Mouse (Mus musculus) lung, embryonic 14.5 days (tissue): Measurements from ENCODE around the gene Gm9837. TPM values are rescaled to one million over a fixed set of nuclear protein-coding genes. Genes with fewer than 3 reads are reported as not detected.

Experiments
- ATAC-seq: fragments of 200-750 bp; cut with Nextera tagmentation; 2 replicates; pipeline ENCODE4 v1.8.0; 2017; ENCODE audit warnings: mild to moderate bottlenecking, moderate TSS enrichment, moderate library complexity; ENCODE audit not compliant: insufficient read depth
- DNase-seq: peaks from one replicate; pipeline ENCODE4 v3.0.0-alpha.2; 2015
- H3K27ac ChIP-seq: fragments of 300-500 bp; sonication (generic); 2 replicates; pipeline ENCODE4 v1.5.1; 2014; ENCODE audit warnings: low read depth, mild to moderate bottlenecking, moderate library complexity
- H3K27me3 ChIP-seq: fragments of 300-500 bp; sonication (generic); 2 replicates; pipeline ENCODE4 v1.6.1; 2014; ENCODE audit warnings: low read length, control low read depth; ENCODE audit not compliant: insufficient read depth
- H3K36me3 ChIP-seq: fragments of 300-500 bp; sonication (generic); 2 replicates; pipeline ENCODE4 v1.6.1; 2014; ENCODE audit warnings: control low read depth; ENCODE audit not compliant: insufficient read depth
- H3K4me1 ChIP-seq: fragments of 300-500 bp; sonication (generic); 2 replicates; pipeline ENCODE4 v1.6.1; 2014; ENCODE audit warnings: antibody characterized with exemption, control low read depth; ENCODE audit not compliant: insufficient read depth
- H3K4me2 ChIP-seq: fragments of 300-500 bp; sonication (generic); 2 replicates; pipeline ENCODE4 v1.6.1; 2014; ENCODE audit warnings: mild to moderate bottlenecking
- H3K4me3 ChIP-seq: fragments of 300-500 bp; sonication (generic); 2 replicates; pipeline ENCODE4 v1.5.1; 2014; ENCODE audit warnings: low read depth, low read length
- H3K9ac ChIP-seq: fragments of 300-500 bp; sonication (generic); 2 replicates; pipeline ENCODE4 v1.6.1; 2014
- H3K9me3 ChIP-seq: fragments of 300-500 bp; sonication (generic); 2 replicates; pipeline ENCODE4 v1.6.1; 2016; ENCODE audit warnings: low read depth, low read length, control low read depth
- CTCF ChIP-seq: IDR thresholded peaks from 2 replicates; pipeline ENCODE4 v1.5.1; 2016; ENCODE audit warnings: antibody characterized with exemption, low read depth
- WGBS: fragments of 180-500 bp; shearing (Covaris S2); extraction: QIAGEN DNeasy Blood & Tissue Kit; methylation state at CpG from one replicate; pipeline ENCODE4 v1.1.7; 2014; 5-methylcytosine and 5-hydroxymethylcytosine counted together
- polyA plus RNA-seq: library from polyadenylated mRNA; unstranded; fragments of >200 nt; fragmentation: Nextera tagmentation; extraction: Ambion mirVana; gene quantifications from 2 replicates; pipeline ENCODE4 v1.2.1, GENCODE M21; 2014

Gm9837 gene
- polyA plus RNA-seq, result not detected in 2 replicates

DNA sequence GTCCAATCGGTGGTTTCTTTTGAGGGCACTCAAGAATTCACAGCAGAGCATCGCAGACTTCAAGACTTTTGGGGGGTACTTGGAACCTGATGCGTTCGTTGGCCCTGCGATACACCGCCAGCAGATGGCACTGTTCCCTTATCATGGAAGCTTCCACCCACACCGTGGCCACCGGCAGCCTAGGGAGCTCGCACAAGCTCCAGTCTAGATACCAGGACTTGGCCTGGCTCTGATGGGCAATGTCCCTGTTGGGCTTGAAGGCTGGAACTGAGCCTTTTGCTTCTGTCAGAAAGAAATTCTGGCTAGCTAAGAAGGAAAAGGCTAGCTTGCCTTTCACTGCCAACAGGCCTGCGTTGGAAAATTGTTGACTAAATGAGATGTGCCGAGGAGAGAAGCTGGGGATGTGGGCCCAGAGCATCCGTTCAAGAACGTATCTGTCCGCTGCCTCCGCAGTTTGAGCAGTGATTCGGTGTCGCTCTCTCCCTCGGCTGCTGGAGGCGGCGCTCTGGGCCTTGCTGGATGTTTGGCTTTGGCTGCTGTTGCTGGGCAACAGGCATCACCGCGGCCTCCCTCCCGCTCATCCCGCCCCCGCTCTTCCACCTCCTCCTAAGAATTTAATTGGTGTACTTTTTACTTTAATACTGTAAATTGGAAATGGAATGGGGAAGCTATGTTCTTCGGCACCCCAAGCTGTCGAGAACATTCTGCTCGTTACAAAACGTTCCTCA, at the start of gene Gm9837:
TSS of gene Gm9837 (minus strand) at position 512 of the 728 bp plus-strand sequence.
- peak; percentile 96 for DNase-seq
- H3K4me2 ChIP-seq, result peak within 1 kb of the TSS; percentile 50
- 0 out of 2 replicates have a peak within 1 kb of the TSS, but pooled peaks have one; percentile 2 for H3K9ac ChIP-seq
- H3K4me1 ChIP-seq, result peaks cover 4% of the 10 kb centered on the region; the same call in 1 of the 2 replicates
- no peaks in the 10 kb centered on the region for H3K36me3 ChIP-seq
- WGBS, result 3% methylated on average over 29 of the region's 29 CpGs
- peak within 1 kb of the TSS; percentile 5; the same call in 1 of the 2 replicates for H3K4me3 ChIP-seq
- no peak within 1 kb of the TSS for H3K27ac ChIP-seq
- peaks cover 53% of the 10 kb centered on the region for H3K27me3 ChIP-seq
- ATAC-seq, result peak; percentile 74
- H3K9me3 ChIP-seq, result no peaks in the 10 kb centered on the region
- peak; percentile 96 for TF ChIP-seq CTCF

DNA sequence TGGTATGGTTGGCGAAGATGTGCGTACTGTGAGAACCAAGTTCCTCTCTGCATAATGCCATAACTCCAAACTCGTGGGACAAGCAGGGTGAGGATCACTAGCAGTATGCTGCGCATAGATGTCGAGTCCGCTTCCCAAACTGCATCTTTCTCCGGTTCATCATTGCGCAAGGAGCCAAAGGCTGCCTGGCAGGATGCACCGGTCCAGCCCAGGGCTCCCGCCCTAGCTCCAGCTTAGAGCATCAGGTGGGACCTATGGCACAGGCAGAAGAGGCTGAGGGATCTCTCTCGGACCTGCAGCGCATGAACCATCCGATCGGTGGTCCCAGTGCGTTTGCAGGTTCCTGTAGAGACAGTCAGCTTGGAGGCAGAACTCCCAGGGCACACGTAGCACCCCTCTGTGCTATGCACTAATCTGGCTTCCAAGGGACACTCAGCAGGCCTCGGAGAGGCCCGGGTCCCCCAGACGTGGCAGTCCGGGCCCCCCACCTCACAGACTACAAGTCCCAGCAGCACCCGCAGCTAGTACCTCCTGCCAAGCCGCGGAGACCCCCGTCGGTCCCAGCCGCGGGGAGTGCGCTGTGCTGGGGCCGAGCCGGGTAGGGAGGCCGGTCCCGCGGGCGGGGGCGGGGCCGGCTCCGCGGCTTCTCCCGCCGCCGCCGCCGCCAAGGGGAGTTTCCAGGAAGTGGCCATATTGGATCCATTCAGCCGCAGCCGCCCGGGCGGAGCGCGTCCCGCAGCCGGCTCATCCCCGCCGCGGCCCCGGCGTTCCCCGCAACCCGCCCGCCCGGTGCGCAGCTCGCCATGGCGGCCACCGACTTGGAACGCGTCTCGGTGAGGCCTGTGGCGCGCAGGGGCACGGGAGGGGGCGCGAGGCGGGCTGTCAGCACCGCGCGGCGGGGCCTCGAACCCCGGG, 49.2 kb upstream of the Gm9837 start, which contains the start of gene Sept8:
TSS of gene Sept8 (plus strand) at position 51 of the 915 bp plus-strand sequence.
- H3K27ac ChIP-seq, result peak within 1 kb of the TSS; percentile 84

DNA sequence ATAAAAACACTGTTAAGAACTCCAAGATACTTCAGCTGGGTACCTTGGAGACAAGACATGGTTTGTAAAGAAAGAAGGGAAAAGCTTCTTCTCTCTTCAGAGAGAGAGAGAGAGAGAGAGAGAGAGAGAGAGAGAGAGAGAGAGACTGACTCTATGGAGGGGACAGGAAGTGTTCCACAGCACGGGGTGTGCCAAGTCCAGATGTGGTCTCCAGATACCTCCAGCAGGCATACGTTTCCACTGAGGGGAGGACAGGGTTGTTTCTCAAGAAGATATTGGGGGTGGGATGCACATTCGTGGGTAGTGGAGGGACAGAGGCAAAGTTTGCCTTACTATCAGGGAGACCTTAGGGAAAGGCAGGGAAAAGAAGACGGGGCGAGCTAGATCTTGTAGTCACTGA, 48.5 kb upstream of the Gm9837 start:
- no peaks in the 10 kb centered on the region for H3K27me3 ChIP-seq
- H3K4me2 ChIP-seq, result peak overlapping the region; percentile 87
- no peaks in the 10 kb centered on the region for H3K36me3 ChIP-seq
- H3K9ac ChIP-seq, result no peak overlapping the region
- no peak overlapping the region for H3K27ac ChIP-seq
- TF ChIP-seq CTCF, result no peak
- no peaks in the 10 kb centered on the region for H3K9me3 ChIP-seq
- no peak for DNase-seq
- 36% methylated on average over 5 of the region's 5 CpGs for WGBS
- ATAC-seq, result no peak
- H3K4me3 ChIP-seq, result no peak overlapping the region
- peaks cover 27% of the 10 kb centered on the region for H3K4me1 ChIP-seq

More for the DNA sequence above, 49.2 kb upstream of the Gm9837 start, which contains the start of gene Sept8:
- 4% methylated on average over 78 of the region's 79 CpGs for WGBS
- Histone ChIP-seq H3K27me3 (no peaks in the 10 kb centered on the region), H3K9me3 (no peaks in the 10 kb centered on the region), H3K4me2 (peak within 1 kb of the TSS; percentile 87), H3K4me1 (peaks cover 27% of the 10 kb centered on the region), H3K36me3 (no peaks in the 10 kb centered on the region), H3K4me3 (peak within 1 kb of the TSS; percentile 78), H3K9ac (peak within 1 kb of the TSS; percentile 85)
- DNase-seq (peak; percentile 82), ATAC-seq (peak; percentile 81)
- TF ChIP-seq CTCF, result no peak

DNA sequence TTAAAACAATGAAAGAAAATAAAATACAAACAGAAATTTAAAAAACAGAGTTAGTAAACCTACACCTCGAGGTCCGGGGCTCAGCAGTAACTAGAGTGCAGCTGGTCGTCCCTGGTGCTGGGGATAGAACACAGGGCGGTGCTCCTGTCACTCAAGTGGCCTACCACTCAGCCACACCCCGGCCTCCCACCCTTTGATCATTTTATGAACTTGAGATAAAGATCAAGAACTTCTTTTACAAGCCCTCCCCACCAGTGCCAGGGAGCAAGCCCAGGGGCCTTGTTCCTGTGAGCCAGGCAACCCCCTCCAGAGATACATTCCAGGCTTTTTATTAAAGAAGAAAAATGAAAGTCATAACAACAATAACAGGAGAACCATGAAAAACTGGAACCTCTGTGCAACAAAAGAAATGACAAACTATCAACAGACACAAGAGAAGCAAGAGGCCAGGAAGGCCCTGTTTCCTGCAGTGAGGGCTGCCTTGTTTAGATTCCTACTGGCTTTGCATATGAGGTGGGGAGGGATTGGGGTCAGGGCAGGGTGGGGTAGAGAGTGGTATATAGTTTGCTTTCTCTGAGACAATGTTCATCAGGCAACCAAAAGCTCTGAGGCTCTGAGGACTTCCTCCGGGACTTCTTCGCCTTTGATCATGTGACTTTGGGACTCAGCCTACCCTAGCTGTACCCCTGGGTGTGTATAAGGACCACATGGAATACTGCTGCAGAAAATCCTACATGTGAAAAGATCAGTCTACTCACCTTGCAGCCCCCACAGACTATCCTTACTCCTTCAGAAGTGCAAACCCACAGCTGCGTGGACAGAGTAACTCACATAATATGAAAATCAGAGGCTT, 46.7 kb upstream of the Gm9837 start:
- no peak for TF ChIP-seq CTCF
- WGBS, result 28% methylated on average over 8 of the region's 8 CpGs
- no peaks in the 10 kb centered on the region for H3K27me3 ChIP-seq
- 0 out of 2 replicates have a peak overlapping the region, but pooled peaks have one; percentile 24 for H3K27ac ChIP-seq
- H3K4me2 ChIP-seq, result no peak overlapping the region
- no peak overlapping the region for H3K4me3 ChIP-seq
- no peaks in the 10 kb centered on the region for H3K36me3 ChIP-seq
- ATAC-seq (no peak), DNase-seq (peak; percentile 56)
- no peaks in the 10 kb centered on the region for H3K9me3 ChIP-seq
- H3K9ac ChIP-seq, result no peak overlapping the region
- H3K4me1 ChIP-seq, result peaks cover 21% of the 10 kb centered on the region

DNA sequence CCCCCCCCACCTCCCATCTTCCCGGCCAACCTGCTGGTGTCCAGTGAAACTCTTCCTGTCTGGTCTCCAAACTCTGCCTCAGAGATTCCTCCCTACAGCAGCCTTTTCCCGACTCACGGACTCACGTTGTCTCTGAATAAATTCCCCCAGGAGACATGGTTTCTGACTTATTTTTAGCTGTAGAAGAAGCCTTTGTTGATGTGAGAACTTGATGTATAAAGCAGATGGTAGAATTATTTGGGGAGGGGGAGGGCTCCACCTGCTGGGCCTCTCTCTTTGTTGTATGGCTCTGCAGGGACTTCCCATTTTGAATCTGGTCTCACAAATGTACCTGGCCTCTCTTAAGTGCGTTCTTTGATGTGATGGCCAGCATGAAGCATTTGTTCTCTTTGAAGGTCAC, 40.1 kb upstream of the Gm9837 start:
- DNase-seq (no peak), ATAC-seq (no peak)
- Histone ChIP-seq H3K4me1 (no peaks in the 10 kb centered on the region), H3K36me3 (no peaks in the 10 kb centered on the region), H3K27ac (no peak overlapping the region), H3K4me3 (no peak overlapping the region), H3K4me2 (no peak overlapping the region), H3K9me3 (no peaks in the 10 kb centered on the region), H3K9ac (no peak overlapping the region), H3K27me3 (no peaks in the 10 kb centered on the region)
- WGBS, result 52% methylated on average over 5 of the region's 5 CpGs
- TF ChIP-seq CTCF, result no peak

DNA sequence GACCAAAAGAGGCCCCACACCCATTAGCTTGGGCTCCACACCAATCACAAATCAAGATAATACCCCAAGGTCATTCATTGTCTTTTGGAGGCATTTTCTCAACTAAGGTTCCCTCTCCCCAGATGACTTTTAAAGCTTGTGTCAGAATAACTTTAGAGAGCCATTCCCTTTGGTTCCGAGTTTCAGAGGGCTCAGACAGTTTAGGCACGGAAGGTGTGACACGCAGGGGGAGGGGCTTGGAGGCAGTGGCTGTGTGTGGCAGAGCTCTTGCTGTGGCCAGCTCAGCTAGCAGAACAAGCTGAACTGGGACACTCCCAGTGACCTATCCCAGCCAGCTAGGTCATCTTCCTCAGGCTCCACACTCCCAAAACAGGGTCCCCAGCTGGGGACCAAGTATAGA, 38.3 kb upstream of the Gm9837 start:
- Histone ChIP-seq H3K9ac (no peak overlapping the region), H3K4me1 (no peaks in the 10 kb centered on the region), H3K27me3 (no peaks in the 10 kb centered on the region), H3K36me3 (no peaks in the 10 kb centered on the region), H3K27ac (no peak overlapping the region), H3K4me3 (no peak overlapping the region), H3K4me2 (no peak overlapping the region), H3K9me3 (no peaks in the 10 kb centered on the region)
- 37% methylated on average over 3 of the region's 3 CpGs for whole genome bisulfite sequencing
- ATAC-seq (no peak), DNase-seq (no peak)
- TF ChIP-seq CTCF, result no peak
